Mouse (Mus musculus) embryonic facial prominence, embryonic 13.5 days (tissue): ENCODE data around the gene Fam98a. TPM values are rescaled to one million over a fixed set of nuclear protein-coding genes. Genes with fewer than 3 reads are reported as not detected.

Experiments used
- ATAC-seq: fragments of 200-750 bp; cut with Nextera tagmentation; 2 replicates; pipeline ENCODE4 v1.8.0; 2017; ENCODE audit warnings: low read depth; ENCODE audit not compliant: insufficient number of reproducible peaks, insufficient read depth, low FRiP score, low TSS enrichment
- H3K27ac ChIP-seq: fragments of 300-500 bp; sonication (generic); 2 replicates; pipeline ENCODE4 v1.5.1; 2015; ENCODE audit warnings: moderate library complexity, mild to moderate bottlenecking, inconsistent platforms
- H3K27me3 ChIP-seq: fragments of 300-500 bp; sonication (generic); 2 replicates; pipeline ENCODE4 v1.6.1; 2015; ENCODE audit warnings: mild to moderate bottlenecking, inconsistent platforms
- H3K36me3 ChIP-seq: fragments of 300-500 bp; sonication (generic); 2 replicates; pipeline ENCODE4 v1.6.1; 2015; ENCODE audit warnings: mild to moderate bottlenecking, inconsistent platforms
- H3K4me1 ChIP-seq: fragments of 300-500 bp; sonication (generic); 2 replicates; pipeline ENCODE4 v1.6.1; 2015; ENCODE audit warnings: inconsistent platforms
- H3K4me2 ChIP-seq: fragments of 300-500 bp; sonication (generic); 2 replicates; pipeline ENCODE4 v1.6.1; 2015; ENCODE audit warnings: moderate library complexity, mild to moderate bottlenecking, inconsistent platforms
- H3K4me3 ChIP-seq: fragments of 300-500 bp; sonication (generic); 2 replicates; pipeline ENCODE4 v1.5.1; 2015; ENCODE audit warnings: mild to moderate bottlenecking, inconsistent platforms
- H3K9ac ChIP-seq: fragments of 300-500 bp; sonication (generic); 2 replicates; pipeline ENCODE4 v1.6.1; 2015; ENCODE audit warnings: mild to moderate bottlenecking, inconsistent platforms
- H3K9me3 ChIP-seq: fragments of 300-500 bp; sonication (generic); 2 replicates; pipeline ENCODE4 v1.6.1; 2016; ENCODE audit warnings: inconsistent platforms
- WGBS: fragments of 180-500 bp; shearing (Covaris S2); methylation state at CpG from one replicate; pipeline ENCODE4 v1.1.7; 2015; ENCODE audit warnings: mixed read lengths; 5-methylcytosine and 5-hydroxymethylcytosine counted together
- polyA plus RNA-seq: library from polyadenylated mRNA; unstranded; fragments of >200 nt; fragmentation: Nextera tagmentation; extraction: Ambion mirVana; gene quantifications from 2 replicates; pipeline ENCODE4 v1.2.1, GENCODE M21; 2015

The Fam98a gene
- polyA plus RNA-seq, 1 experiment from 2014 or later, result 27.0 TPM

- Histone ChIP-seq H3K36me3 (peaks cover 26% of the 10 kb centered on the region), H3K4me2 (no peak overlapping the region), H3K9me3 (no peaks in the 10 kb centered on the region), H3K4me1 (peaks cover 4% of the 10 kb centered on the region; the same call in 1 of the 2 replicates), H3K9ac (no peak overlapping the region), H3K4me3 (no peak overlapping the region), H3K27ac (no peak overlapping the region), H3K27me3 (no peaks in the 10 kb centered on the region)
- ATAC-seq, result no peak
- 83% methylated on average over 7 of the region's 7 CpGs for WGBS
Measured at GRCm38 (mm10) chr17:75537050-75537445, 14.7 kb downstream of the Fam98a start.

DNA sequence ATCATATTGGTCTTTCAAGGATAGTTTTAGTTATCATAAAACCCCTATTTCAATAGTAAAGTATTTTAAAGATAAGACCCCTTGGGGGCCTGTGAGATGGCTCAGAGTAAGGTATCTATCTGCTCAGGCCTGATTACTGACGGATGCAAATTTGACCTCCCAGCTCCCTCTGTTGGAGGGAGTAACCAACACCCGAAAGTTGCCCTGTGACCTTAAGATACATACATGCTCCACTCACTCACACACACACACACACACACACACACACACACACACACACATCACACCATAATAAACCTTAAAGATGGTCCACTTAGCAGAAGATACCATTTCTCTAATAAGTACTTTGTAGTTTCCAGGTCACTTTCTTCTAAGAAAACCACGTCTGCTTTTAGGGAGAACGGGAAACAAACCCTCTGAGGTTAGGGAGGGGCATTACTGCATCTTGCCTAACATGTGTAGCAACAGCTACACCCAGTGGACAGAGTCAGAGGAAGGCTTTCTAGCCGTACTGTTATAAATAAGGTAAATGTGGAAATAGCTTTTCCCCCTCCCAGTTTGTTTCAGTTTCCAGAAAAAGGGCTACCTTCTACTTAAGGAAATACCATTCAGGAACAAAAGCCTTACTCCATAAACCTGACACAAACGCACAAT, 15.2 kb downstream of the Fam98a start:
- Histone ChIP-seq H3K27me3 (no peaks in the 10 kb centered on the region), H3K4me3 (no peak overlapping the region), H3K9ac (no peak overlapping the region), H3K27ac (no peak overlapping the region), H3K9me3 (no peaks in the 10 kb centered on the region), H3K4me2 (no peak overlapping the region), H3K4me1 (peaks cover 4% of the 10 kb centered on the region; the same call in 1 of the 2 replicates), H3K36me3 (peaks cover 24% of the 10 kb centered on the region)
- no peak; the same call in 1 of the 2 replicates for ATAC-seq
- 37% methylated on average over 6 of the region's 6 CpGs for WGBS

DNA sequence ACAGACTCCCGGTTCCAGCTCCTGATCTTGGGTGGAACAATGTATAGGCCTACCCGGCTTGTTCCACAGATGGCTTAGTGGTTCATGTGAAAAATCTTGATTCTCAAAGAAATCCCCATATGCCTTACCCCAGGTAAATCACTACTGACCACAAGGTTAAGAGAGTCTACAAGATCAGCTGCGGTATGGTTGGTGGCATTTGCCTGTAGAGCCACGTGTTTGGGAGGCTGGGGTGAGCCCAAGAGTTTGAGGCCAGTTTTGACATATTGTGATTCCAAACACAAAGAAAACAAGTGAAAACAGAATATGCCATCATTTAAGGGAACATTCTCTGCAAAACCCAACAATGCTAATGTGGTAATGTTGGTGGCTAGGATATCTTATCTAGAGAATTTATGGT, 16.1 kb downstream of the Fam98a start:
- H3K4me2 ChIP-seq, result no peak overlapping the region
- no peaks in the 10 kb centered on the region for H3K27me3 ChIP-seq
- no peak overlapping the region for H3K4me3 ChIP-seq
- H3K36me3 ChIP-seq, result peaks cover 24% of the 10 kb centered on the region
- H3K27ac ChIP-seq, result no peak overlapping the region
- peaks cover 4% of the 10 kb centered on the region; the same call in 1 of the 2 replicates for H3K4me1 ChIP-seq
- no peaks in the 10 kb centered on the region for H3K9me3 ChIP-seq
- no peak for ATAC-seq
- WGBS, result 88% methylated on average over 4 of the region's 4 CpGs
- H3K9ac ChIP-seq, result no peak overlapping the region

DNA sequence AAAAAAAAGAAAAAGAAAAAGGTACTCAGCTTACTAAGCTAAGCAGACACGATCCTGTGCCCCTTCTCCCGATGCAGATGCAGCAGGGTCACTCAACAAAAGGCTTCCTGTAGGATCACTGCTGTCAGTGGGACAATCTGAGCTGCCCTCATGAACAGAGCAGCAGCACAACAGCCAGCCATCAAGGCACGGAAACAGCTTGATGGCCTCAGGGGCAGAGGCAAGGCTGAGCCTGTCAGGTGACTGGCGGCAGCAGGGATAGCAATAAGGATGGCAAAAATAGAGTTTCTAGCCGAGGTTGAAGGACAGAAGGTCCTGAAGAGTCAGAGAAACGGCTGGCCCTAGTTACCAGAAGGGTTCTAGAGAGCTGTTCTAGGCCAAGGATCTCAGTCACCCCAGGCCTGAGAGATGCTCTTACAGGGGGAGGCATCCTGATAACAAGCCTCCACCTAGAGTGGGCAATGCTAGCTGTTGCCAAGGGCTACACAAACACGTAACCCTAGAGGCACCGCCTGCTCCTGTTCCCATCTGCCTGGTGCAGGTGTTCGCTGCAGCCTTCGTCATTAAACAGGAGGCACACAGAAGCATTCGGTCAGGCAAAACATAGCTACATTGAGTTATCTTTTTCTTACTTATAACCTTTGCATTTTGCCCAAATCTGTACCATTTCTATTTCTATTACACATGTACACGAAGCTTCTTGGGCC, 17.3 kb downstream of the Fam98a start:
- ATAC-seq, result no peak
- no peak overlapping the region for H3K9ac ChIP-seq
- no peak overlapping the region for H3K4me3 ChIP-seq
- no peak overlapping the region for H3K27ac ChIP-seq
- H3K4me2 ChIP-seq, result no peak overlapping the region
- 53% methylated on average over 12 of the region's 12 CpGs for WGBS
- no peaks in the 10 kb centered on the region for H3K9me3 ChIP-seq
- H3K27me3 ChIP-seq, result no peaks in the 10 kb centered on the region
- H3K36me3 ChIP-seq, result peaks cover 21% of the 10 kb centered on the region
- H3K4me1 ChIP-seq, result peaks cover 4% of the 10 kb centered on the region; the same call in 1 of the 2 replicates

DNA sequence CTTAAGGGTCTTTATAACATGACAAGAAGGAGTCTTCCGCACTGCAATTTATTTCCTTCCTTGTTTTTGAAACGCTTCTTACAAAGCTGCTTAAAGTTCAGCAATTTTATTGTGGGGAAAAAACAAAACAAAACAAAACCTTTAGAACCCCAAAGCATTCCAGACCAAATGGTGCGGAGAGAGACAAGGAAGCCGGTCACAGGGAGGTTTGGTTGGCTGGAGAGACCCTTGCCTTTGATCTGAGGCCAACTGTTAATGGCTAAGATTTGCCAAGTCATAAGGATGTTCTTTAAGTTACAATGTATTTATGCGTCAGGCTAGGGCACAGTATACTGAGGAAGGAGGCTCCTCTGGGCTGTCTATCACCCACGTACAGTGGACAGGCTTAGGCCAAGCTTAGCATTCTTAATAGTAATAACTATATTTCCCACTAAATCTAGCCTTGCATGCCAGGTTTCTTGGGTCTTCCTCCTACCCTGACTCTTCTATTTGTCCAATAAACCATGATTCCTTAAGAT, 19.2 kb downstream of the Fam98a start:
- Histone ChIP-seq H3K9me3 (no peaks in the 10 kb centered on the region), H3K4me2 (no peak overlapping the region), H3K9ac (no peak overlapping the region), H3K4me3 (no peak overlapping the region), H3K27ac (no peak overlapping the region), H3K36me3 (peaks cover 9% of the 10 kb centered on the region; the same call in 1 of the 2 replicates), H3K27me3 (no peaks in the 10 kb centered on the region), H3K4me1 (peaks cover 4% of the 10 kb centered on the region; the same call in 1 of the 2 replicates)
- 90% methylated on average over 6 of the region's 6 CpGs for WGBS
- ATAC-seq, result no peak

- Histone ChIP-seq H3K4me2 (no peak overlapping the region), H3K9me3 (no peaks in the 10 kb centered on the region), H3K36me3 (0 out of 2 replicates have a peak, but pooled peaks cover 4% of the 10 kb centered on the region), H3K9ac (no peak overlapping the region), H3K4me1 (peaks cover 1% of the 10 kb centered on the region; the same call in 1 of the 2 replicates), H3K4me3 (no peak overlapping the region), H3K27ac (no peak overlapping the region), H3K27me3 (no peaks in the 10 kb centered on the region)
- no peak for ATAC-seq
- 94% methylated on average over 14 of the region's 14 CpGs for WGBS
Measured at GRCm38 (mm10) chr17:75529222-75529935, 22.4 kb downstream of the Fam98a start.

DNA sequence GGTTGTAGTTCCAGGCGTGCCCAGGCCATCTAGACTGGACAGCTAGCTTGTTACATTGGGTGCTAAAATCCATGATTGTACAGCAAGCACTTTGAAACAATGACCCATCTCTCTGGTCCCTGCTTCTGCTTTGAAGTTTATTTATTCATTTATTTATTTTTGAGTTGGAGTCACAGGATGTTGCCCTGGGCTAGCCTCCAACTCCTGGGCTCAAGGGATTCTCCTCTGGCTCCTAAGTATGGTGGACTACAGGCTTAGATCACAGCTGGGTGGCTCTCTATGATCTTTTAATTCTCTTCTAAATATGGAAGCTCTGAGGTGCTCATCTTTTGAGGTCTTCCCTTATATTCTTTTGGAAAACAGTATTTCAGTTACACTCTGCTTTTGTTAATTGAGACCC, 25.3 kb downstream of the Fam98a start:
- Histone ChIP-seq H3K4me2 (no peak overlapping the region), H3K4me1 (no peaks in the 10 kb centered on the region), H3K4me3 (no peak overlapping the region), H3K36me3 (0 out of 2 replicates have a peak, but pooled peaks cover 4% of the 10 kb centered on the region), H3K9ac (no peak overlapping the region), H3K9me3 (no peaks in the 10 kb centered on the region), H3K27me3 (no peaks in the 10 kb centered on the region), H3K27ac (no peak overlapping the region)
- 92% methylated on average over 1 of the region's 1 CpGs for WGBS
- ATAC-seq, result no peak

- Histone ChIP-seq H3K27me3 (no peaks in the 10 kb centered on the region), H3K36me3 (no peaks in the 10 kb centered on the region), H3K4me1 (no peaks in the 10 kb centered on the region), H3K4me2 (no peak overlapping the region), H3K4me3 (no peak overlapping the region), H3K27ac (no peak overlapping the region), H3K9ac (no peak overlapping the region), H3K9me3 (no peaks in the 10 kb centered on the region)
- 56% methylated on average over 3 of the region's 3 CpGs for WGBS
- no peak for ATAC-seq
Measured at GRCm38 (mm10) chr17:75523812-75524211, 27.9 kb downstream of the Fam98a start.

DNA sequence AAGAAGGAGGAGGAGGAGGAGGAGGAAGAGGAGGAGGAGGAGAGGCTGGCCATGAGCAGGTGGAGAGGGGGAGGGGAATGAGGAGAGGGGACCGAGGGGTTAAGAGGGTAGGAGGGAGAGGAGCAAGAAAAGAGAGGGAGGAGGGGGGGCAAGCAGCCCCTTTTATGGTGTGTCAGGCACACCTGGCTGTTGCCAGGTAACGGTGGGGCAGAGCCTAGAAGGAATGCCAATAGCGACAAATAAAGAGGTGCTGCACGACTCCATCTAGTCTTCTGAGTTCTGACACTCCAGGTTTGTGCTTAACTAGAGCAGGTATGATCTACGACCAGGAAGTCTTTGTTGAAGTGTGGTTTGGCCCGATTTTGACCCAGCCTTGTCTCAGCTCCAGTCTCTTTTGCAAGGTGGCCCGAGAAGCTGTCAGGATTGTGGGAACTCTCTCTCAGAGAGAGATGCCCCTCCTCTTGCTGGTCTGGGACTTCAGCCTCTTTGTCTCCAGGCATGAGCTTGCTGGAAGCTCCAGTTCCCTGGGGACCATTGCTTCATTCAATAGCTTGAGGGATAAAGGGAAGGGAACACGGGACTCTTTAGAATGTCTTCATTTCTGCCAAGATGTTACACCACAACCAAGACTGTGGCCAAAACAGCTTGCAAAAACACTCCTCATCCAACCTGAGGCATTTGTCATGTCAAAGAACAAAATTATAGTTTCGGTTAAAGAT, 29.2 kb downstream of the Fam98a start:
- 0 out of 2 replicates have a peak, but pooled peaks have one; percentile 56 for ATAC-seq
- 23% methylated on average over 9 of the region's 9 CpGs for WGBS
- H3K4me2 ChIP-seq, result no peak overlapping the region

GRCm38 (mm10) chr17:75521236-75521842, 30.4 kb downstream of the Fam98a start:
- H3K9me3 ChIP-seq, result no peaks in the 10 kb centered on the region
- H3K9ac ChIP-seq, result no peak overlapping the region
- H3K27me3 ChIP-seq, result no peaks in the 10 kb centered on the region
- H3K4me2 ChIP-seq, result no peak overlapping the region
- 25% methylated on average over 6 of the region's 6 CpGs for WGBS
- no peak for ATAC-seq
- H3K27ac ChIP-seq, result no peak overlapping the region
- no peaks in the 10 kb centered on the region for H3K36me3 ChIP-seq
- no peaks in the 10 kb centered on the region for H3K4me1 ChIP-seq
- H3K4me3 ChIP-seq, result no peak overlapping the region

More for the DNA sequence above, 29.2 kb downstream of the Fam98a start:
- Histone ChIP-seq H3K27ac (no peak overlapping the region), H3K27me3 (no peaks in the 10 kb centered on the region), H3K4me1 (no peaks in the 10 kb centered on the region), H3K36me3 (no peaks in the 10 kb centered on the region), H3K9me3 (no peaks in the 10 kb centered on the region), H3K9ac (no peak overlapping the region), H3K4me3 (no peak overlapping the region)
